Mouse (Mus musculus) naive thymus-derived CD4-positive, alpha-beta T cell, adult 5 months (primary cell): ENCODE results near the gene Defa17. TPM values are rescaled to one million over a fixed set of nuclear protein-coding genes. Genes with fewer than 3 reads are reported as not detected.

ENCODE experiments used
- polyA plus RNA-seq: library from polyadenylated mRNA; unstranded; fragments of 100-300 nt; shearing (Covaris generic); gene quantifications from one replicate; pipeline ENCODE4 v1.2.1, GENCODE M21; 2017

Defa17 gene
- not detected for polyA plus RNA-seq

DNA sequence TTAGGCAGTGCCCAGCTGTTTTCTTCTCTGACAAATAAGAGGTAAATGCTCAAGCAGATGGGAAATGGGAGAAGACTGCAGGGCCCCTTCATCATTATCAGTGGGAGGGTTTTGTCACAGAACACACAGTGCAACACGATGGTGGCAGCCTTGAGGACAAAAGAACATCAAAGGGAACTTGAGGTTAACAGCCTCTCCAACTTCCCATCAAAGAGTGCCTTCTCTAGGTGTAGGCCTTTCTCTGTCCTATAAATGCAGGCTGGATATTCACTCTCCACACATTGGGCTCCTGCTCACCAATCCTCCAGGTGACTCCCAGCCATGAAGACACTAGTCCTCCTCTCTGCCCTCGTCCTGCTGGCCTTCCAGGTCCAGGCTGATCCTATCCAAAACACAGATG, at the start of gene Defa17:
TSS of gene Defa17 (plus strand) at position 301 of the 400 bp plus-strand sequence.

DNA sequence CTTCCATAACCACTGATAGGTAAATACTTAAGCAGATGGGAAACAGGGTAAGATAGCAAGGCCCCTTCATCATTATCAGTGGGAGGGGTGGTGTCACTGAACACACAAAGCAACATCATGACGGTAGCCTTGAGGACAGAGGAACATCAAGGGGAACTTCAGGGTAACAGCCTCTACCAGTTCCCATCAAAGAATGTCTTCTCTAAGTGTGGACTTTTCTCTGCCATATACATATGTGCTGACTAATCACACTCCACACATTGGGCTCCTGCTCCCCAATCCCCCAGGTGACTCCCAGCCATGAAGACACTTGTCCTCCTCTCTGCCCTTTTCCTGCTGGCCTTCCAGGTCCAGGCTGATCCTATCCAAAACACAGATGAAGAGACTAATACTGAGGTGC, 37.7 kb upstream of the Defa17 start, which contains the start of gene Defa26:
TSS of gene Defa26 (plus strand) at position 301 of the 400 bp plus-strand sequence.

DNA sequence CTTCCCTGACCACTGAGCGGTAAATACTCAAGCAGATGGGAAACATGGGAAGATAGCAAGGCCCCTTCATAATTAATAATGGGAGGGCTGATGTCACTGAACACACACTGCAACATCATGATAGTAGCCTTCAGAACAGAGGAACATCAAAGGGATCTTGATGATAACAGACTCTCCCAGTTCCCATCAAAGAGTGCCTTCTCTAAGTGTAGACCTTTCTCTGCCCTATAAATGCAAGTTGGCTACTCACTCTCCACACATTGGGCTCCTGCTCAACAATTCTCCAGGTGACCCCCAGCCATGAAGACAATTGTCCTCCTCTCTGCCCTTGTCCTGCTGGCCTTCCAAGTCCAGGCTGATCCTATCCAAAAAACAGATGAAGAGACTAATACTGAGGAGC, 9.9 kb downstream of the Defa17 start, which contains the start of gene Defa34:
TSS of gene Defa34 (plus strand) at position 301 of the 400 bp plus-strand sequence.

DNA sequence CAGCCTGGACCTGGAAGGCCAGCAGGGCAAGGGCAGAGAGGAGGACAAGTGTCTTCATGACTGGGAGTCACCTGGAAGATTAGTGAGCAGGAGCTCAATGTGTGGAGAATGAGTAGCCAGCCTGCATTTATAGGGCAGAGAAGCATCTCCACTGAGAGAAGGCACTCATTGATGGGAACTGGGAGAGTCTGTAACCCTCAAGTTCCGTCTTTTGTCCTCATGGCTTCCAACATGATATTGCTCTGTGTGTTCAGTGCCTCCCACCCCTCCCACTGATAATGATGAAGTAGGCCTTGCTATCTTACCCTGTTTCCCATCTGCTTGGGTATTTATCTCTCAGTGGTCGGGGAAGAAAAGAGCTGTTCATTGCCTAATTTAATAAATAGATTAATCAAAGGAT, 48.0 kb downstream of the Defa17 start, which contains the start of gene AY761184:
TSS of gene AY761184 (minus strand) at position 101 of the 400 bp plus-strand sequence.

Other genes with a start within 250 kb of the Defa17 start
- gene Defa36, start 228.4 kb upstream of the Defa17 start, polyA plus RNA-seq, result not detected
- not detected for gene Gm7849, start 199.2 kb upstream of the Defa17 start, polyA plus RNA-seq
- gene Defa20, start 146.5 kb upstream of the Defa17 start, polyA plus RNA-seq, result not detected
- gene Defa32, start 126.7 kb upstream of the Defa17 start, polyA plus RNA-seq, result not detected
- not detected for gene Defa37, start 90.4 kb upstream of the Defa17 start, polyA plus RNA-seq
- gene Defa28, start 72.8 kb upstream of the Defa17 start, polyA plus RNA-seq, result not detected
- not detected for gene Gm7861, start 61.3 kb upstream of the Defa17 start, polyA plus RNA-seq
- gene Defa26, start 37.6 kb upstream of the Defa17 start, polyA plus RNA-seq, result not detected
- not detected for gene Defa34, start 10.0 kb downstream of the Defa17 start, polyA plus RNA-seq
- not detected for gene AY761184, start 47.9 kb downstream of the Defa17 start, polyA plus RNA-seq
- gene Defa24, start 78.7 kb downstream of the Defa17 start, polyA plus RNA-seq, result not detected
- gene Defb50, start 167.8 kb downstream of the Defa17 start, polyA plus RNA-seq, result not detected
- not detected for gene Defb2, start 184.1 kb downstream of the Defa17 start, polyA plus RNA-seq
- gene Defb10, start 203.1 kb downstream of the Defa17 start, polyA plus RNA-seq, result not detected
- gene Defb9, start 229.6 kb downstream of the Defa17 start, polyA plus RNA-seq, result not detected